Mouse (Mus musculus) lung, adult 2 months (tissue): ENCODE measurements around the gene Cntrob.

Experiments used
- CTCF ChIP-seq: fragments of 200-500 bp; IDR thresholded peaks from 2 replicates; pipeline ENCODE4 v1.5.1; 2011; ENCODE audit warnings: mild to moderate bottlenecking, low read length, control low read depth; ENCODE audit not compliant: insufficient read depth
- POLR2A ChIP-seq: fragments of 200-500 bp; IDR thresholded peaks from 2 replicates; pipeline ENCODE4 v1.6.1; 2011; ENCODE audit warnings: low read depth, mild to moderate bottlenecking, control low read depth, low read length, borderline replicate concordance; ENCODE audit errors: extremely low read depth

DNA sequence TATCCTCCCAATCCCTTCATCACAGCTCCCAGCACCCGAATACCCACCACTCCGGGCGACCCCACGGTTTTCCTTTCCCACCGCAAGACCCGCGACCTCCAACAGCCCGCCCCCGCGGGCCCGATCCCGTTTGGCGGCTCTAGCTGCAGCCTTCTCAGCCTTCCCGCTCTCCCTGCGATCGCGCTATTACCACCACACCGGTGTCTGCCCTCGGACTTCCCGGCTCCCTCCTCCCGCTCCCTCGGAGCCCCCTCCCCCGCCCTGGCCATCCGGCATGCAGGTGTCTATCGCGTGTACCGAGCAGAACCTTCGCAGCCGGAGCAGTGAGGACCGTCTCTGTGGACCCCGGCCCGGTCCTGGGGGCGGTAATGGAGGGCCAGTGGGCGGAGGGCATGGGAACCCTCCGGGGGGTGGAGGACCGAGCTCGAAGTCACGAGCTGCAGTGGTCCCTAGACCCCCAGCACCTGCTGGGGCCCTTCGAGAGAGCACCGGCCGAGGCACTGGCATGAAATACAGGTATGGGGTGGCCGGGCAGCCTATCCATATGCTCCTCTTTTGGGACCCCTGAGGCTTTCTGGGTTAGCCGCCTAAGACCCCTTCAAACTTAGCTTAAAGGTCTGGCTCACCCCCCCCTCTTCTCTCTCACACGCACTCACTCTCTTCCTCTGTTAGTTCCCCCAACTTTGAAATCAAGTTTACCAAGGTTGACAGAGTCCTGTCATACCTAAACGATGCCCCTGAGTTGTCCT is 3.0 kb upstream of the Cntrob start:
- TF ChIP-seq POLR2A (no peak), CTCF (no peak)
